Mouse (Mus musculus) adrenal gland, postnatal 25 days (tissue): Measurements from ENCODE around the gene Myoz2. TPM values are rescaled to one million over a fixed set of nuclear protein-coding genes. Genes with fewer than 3 reads are reported as not detected.
A peak's percentile ranks its signal among the peaks of the same experiment; 100 is the strongest.

Source experiments
- DNase-seq: peaks from one replicate; pipeline ENCODE4 v3.0.0; 2021; ENCODE audit warnings: mixed read lengths
- microRNA-seq, 2 experiments: library from miRNA; unstranded; fragments of <30 nt; microRNA quantifications; one replicate each; pipeline ENCODE4 v1.2.0; 2021
- total RNA-seq: library from RNA; stranded (reverse); gene quantifications from 2 replicates; pipeline ENCODE4 v1.2.3, GENCODE M21; 2021

Gene Myoz2
- total RNA-seq, 1 experiment from 2014 or later: not detected

DNA sequence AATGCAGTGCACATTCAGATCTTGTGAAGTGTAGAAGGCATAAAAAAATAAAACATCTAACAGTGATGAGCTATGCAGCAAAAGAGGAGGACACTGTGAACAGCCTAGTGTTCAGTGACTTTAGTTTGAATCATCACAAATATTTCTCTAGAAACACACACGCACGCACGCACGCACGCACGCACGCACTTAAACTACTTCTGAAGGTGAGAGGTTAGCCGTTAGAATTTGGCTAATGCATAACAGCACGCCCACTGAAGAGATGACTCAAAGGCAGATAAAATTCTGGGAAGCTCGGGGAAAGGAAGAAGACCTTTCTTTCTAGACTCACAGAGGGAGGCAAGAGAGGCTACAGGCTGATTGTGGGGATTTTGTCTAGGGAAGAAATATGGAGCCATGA is 27.4 kb downstream of the Myoz2 start:
- DNase-seq: no peak

DNA sequence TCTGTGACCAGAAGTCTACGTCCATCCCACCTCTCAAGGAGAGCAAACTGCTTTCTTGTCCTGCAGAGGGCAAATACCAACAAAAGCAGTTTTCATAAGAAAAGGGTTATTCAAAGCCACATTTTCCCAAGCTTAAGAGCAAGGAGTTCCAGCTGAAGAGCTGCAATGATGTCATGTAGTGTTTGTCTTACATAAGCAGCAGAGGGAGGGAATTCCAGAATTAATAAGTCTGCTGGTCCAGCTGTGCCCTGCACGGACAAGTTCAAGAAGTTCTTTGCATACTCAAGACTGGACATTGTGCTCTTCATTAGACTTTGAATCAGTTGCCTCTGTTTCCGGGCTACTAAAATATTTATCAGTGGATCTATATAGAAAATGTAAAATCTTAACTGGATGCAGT is 33.8 kb downstream of the Myoz2 start:
- DNase-seq: no peak

DNA sequence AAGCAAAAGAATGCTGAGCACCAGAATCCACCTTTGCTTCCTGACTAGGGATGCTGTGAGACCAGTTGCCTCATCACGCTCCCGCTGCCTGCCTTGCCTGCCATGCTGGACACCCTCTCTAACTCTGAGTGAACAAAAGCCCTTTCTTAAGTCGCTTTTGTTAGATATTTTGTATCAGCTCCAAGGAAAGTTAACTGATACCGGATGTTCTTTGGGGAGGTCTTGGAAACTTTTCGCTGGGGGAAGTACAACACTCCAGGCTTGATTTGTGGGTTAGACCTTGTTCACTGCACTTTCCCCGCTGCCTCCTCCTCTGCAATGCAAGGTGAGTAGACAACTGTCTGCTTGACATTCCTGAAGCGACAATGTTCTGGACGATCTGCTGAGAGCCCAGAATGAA is 36.3 kb downstream of the Myoz2 start:
- no peak for DNase-seq

DNA sequence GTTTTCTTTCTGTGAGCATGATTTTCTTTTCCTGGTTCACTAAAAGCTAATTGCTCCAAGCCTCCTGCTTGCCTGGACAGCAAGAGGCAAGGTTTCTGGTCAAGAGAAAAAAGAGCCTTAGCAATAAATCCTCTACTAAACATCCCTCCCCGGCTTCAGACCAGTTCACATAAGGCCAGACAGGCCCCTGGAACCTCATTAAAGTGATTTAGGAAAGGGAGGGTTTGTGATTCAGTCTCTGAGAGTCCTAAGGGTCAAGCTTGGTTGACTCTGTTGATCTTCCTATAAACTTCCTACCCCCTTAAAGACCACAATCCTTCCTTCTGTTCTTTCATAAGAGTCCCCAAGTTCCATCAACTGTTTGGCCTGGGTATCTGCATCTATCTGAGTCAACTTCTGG is 37.8 kb downstream of the Myoz2 start:
- no peak for DNase-seq

DNA sequence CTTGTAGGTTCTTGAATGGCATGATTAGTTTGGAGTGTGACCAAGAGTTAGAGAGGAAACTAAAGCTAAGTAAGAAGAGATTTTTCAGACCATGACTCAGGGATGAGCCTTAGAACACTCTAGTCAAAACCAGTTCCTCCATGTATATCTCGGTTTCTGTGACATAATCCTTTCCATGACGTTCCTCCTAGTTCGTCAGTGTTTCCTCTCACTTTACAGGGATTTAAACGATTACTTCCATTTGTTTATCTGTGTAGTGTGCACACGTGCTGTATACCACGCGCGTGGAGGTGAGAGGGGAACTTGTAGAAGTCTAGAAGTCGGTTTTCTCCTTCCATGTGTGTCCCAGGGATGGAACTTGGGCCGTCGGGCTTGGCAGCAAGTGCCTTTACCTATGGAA is 47.9 kb downstream of the Myoz2 start:
- DNase-seq: no peak

DNA sequence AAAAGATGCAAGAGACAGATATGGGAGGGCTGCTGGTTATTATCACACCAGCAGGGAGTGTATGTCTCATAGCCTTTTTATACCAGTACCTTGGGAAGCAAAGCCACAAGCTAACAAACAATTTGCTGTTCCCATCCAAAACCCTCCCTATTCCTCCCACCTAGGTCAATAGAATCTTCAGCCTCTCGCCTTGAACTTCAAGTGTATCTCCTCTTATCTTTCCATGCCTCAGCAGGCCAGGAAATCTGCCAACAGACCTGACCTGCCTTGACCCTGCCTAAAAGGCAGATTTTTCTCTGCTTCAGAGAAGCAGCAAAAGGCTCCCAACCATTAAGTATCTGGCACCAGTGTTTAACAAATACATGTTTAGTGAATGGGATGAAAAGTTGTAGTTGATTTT is 48.4 kb downstream of the Myoz2 start:
- peak; percentile 56 for DNase-seq

DNA sequence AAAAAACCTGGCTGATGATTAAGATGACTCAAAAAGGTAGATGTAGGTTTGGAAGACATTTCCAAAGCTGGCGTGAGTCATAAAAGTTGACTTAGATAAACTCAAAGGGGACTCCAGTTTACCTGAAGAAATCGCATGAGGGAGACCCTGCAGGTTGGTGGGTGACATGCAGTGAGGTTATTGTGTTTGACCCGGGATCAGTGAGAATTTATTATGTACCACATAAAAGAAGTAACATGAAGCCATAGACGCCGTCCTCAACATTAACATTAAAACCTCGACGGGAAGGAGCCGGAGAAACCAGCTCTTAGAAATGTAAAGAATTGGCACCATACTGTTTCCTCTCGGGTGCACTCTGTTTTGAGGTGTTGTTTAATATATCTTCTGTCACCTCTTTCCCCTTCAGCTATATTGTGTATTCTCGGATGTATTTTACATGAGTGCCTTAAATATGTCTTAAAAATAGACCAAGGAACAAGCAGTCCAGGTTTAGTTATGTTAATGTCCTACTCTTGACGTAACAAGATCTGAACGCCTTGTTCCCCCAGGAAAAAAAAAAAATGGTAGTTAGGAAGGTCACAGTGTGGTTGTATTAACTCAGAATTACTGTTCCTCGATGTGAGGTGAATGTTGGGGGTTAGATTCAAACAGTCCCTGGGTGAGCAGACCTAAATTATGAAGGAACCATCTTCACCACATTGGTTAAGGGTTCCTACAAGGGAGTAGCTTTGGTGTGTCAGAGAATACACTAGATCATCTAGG is 49.5 kb downstream of the Myoz2 start:
- no peak for DNase-seq

DNA sequence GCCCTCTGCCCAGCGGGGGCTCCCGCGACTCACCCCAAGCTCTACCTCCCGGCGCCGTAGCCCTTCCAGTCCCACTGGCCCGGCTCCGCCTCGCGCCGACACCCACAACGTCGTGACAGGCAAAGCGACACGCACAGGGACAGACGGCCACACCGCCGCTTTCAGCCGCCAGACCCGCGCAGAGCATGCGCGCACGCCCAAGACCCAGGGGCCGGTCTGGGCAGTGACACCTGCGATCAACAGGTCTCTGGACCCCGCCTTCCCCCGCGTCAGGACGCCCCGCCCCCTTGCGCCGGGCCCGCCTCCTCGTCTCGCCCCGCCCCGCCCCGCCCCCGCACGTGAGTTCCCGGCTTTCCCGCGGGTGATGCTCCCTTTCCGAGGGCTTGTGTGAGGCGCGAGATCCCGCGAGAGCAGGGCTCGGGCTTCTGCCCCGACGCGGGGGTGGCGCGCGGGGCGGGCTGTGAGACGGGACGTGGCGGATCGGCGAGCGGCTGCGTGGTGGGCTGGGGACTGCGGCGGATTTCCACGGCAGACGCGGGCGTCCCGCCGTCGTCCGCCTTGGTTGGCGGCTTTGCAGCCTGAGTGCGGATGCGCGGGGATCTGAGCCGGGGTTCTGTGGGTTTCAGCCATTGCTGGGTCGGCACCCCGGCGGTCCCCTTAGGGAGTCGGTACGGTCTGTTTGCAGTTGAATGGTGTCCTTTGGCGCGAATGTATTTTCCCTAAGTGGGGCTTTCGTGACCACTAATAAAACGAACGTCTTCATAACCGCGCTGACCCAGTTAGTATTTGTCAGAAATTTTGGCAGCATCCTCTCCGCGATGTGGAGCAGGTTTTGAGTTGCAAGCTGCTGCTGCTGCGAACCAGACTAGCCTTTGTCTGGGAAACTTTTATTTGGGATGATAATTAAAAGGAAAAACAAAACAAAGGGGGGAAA is 50.3 kb downstream of the Myoz2 start, which contains the start of gene Usp53:
Gene Usp53 (minus strand): TSS at position 262 of the 934 bp plus-strand sequence.
- peak; percentile 97 for DNase-seq

DNA sequence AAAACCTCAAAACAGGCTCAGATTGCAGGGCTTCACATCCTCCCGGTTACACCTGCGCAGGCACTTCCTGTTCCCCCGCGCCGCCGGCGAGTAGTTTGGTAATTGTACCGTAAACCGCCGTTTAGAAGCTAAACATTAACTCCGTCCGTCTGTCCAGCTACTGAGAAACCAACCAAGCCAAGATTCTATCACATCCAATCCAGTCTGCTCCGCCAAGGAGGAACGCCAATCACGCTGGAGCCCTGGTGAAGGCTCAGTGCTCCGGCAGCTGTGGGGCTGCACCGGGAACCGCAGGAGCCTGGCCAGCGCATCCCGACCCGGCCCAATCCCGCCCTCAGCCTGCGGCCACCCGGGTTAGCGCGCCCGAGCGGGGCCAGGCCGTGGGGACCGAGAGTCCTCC is 51.0 kb downstream of the Myoz2 start:
- DNase-seq: peak; percentile 60

DNA sequence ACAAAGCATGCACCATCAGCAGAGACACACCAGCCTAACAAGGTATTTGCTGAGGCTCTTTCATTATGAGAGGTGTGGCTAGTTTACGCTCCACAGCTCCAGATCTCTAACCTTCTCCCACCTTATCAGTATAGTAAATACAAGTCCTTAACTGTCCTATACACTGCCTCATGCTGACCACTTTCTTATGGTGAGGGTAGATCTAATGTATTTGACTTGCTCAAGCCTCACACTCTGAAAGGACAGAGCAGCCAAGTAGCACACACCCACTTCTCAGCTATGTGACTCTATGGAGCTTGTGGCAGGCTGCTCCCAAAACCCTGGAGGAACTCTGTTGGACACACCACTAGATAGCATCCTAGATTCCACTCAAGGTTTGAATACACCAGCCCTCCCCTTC is 58.9 kb downstream of the Myoz2 start:
- DNase-seq: no peak

DNA sequence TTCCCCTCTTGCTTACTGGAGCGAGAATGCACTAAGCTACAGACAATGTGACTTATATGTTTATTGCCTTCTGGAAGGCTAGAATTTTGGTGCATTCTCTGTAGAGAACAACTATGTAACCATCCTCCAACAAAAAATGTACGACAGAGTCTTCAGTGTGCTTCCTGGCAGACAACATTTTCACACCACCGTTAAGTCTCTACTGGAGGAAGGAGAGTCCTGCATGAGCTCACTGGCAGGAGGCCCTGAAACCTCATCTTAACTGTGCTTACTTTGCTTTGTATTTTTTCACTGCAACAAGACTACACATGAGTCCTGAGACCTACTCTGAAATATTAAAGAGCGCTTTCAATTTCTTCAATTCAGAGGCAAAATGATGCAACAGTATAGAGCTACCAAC is 59.5 kb downstream of the Myoz2 start:
- DNase-seq: no peak

DNA sequence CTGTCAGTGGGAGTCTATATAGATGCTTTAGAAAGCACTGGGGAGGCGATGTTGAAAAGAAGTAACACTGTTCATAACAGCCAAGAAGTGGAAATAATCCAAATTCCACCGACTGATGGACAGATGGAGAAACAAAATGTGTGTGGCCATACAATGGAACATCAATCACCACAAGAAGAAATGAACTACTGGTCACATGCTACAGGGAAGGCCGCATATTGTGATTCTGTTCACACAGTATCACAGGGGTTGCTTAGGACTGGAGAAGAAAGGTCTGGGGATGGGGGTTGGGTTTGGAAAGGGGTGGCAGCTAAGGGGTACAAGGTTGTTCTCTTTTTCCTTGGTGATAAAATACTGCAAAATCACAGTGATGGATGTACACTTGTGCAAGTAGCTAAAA is 60.0 kb downstream of the Myoz2 start:
- DNase-seq: no peak

DNA sequence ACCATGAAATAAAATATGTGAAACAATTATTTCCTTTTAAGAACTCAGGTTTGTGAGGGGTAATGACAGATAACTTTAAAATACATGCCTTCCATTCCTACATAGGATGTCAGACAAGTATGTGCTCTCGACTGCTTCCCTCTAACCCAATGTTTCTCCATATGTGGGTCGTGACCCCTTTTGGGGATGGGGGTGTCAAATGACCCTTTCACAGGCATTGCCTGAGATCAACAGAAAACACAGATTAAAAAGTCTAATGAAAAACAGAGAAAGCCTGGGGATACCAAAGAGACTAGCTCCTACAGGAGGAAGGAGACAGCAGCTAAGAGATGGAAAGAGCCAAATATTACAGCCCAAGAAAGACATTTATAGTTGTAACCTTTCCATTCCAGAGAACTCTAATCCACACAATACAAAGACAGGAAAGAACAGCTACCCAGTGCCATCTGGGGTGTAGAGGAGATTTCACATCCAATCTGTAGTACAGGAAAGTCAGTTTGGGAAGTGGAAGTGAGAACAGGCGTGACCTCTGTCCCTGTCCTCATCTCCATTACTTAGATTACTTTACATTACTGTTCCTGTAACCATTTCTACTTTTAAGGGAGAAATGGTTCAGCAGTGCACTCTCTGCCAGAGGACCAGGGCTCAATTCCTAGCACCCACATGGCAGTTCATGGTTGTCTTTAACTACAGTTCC is 62.5 kb downstream of the Myoz2 start:
- DNase-seq: no peak

DNA sequence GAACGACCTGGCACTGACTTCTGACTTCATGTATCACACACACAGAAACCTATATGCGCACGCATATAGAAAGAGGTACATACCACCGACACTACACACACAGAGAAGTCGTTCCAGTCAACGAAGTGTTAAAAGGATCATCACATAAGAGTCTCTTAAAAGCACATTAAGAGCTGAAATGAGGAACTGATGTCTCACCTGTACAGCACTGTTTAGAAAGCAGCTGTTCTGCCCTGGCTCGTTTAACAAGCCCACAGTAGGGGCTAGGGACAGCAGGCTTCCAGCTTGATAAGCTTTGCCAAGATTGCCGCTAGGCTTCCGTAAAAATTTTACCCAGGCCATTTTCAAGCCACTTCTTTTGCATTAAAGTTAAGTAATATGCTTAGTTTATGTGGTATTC is 66.4 kb downstream of the Myoz2 start:
- DNase-seq: no peak

DNA sequence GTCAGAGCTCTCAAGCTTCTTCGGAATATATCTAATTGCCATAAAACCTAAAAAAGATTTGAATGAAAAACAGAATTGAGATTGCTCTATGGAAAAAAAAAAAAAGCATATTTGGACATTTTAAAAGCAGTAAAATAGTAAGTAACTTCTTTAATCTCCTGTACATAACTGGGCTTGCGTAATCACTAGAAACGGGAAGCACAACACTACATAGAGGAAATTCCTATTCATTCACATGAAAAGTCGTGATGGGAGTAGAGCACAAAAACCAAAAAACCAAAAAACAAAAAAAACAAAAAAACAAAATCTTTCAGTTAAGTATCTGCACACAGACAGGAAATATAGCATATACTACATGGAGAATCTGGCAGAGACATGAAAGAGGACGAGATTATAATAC is 70.5 kb downstream of the Myoz2 start:
- no peak for DNase-seq

Small RNA genes within 50 kb of the gene (microRNA-seq; reads per million reads assigned to microRNA genes)
- gene Gm22066: 0 reads per million in 2 experiments

Other genes starting within 250 kb of the Myoz2 start
- 1.00 TPM in 1 of 2 replicates, not detected in the other for gene Fabp2, start 139.9 kb downstream of the Myoz2 start, total RNA-seq
- gene Gm10959, start 115.7 kb downstream of the Myoz2 start, total RNA-seq: not detected in 2 replicates
- 42.8 and 52.2 TPM in 2 replicates for gene 1810037I17Rik, start 110.8 kb downstream of the Myoz2 start, total RNA-seq
- 30.5 and 40.3 TPM in 2 replicates for gene Usp53, start 50.5 kb downstream of the Myoz2 start, total RNA-seq
- 12.9 and 13.0 TPM in 2 replicates for gene Synpo2, start 201.1 kb upstream of the Myoz2 start, total RNA-seq
- 140 and 169 TPM in 2 replicates for gene Sec24d, start 232.4 kb upstream of the Myoz2 start, total RNA-seq